Mouse (Mus musculus): ENCODE data around the gene Dctn2.

- no peak for TF ChIP-seq CTCF (IDR thresholded peaks at IDR 0.05; ENCODE audit: low read depth, low read length)
- TF ChIP-seq POLR2A (IDR thresholded peaks at IDR 0.05; ENCODE audit: borderline replicate concordance, low read depth, low read length): no peak
These were observed 6.2 kb downstream of the Dctn2 start for GRCm38 (mm10) chr10:127272371-127272770.

Measured in bone marrow macrophage, adult 2 months (primary cell).